Mouse (Mus musculus) spleen, embryonic (tissue): ENCODE results near the gene Tada1.

Source experiments
- CTCF ChIA-PET: fragments of 350-600 bp; sonication (Branson Sonifier 250); formaldehyde crosslinking; loops from one replicate; lab custom pipeline; 2022; lab: Charles Lee

Gene Tada1

DNA sequence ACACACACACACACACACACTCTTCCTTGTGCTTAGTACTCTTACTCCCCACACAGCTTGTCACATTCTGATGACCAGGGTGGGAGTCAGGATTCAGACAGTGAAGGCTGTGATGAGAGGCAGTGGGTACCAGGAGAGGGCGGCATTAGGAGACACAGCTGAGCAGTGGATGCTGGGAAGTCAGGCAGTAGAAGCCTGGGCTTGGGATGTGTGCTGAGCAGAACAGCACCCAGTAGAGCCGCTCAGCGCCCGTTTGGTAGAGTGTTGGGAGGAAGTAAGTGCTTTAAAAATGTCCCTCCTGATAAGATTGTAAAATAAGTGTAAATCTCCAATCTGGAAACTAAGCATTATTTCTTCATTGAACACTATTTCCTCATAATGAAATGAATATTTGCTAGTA is 3.7 kb downstream of the Tada1 start:
- CTCF ChIA-PET, result no interaction called here

DNA sequence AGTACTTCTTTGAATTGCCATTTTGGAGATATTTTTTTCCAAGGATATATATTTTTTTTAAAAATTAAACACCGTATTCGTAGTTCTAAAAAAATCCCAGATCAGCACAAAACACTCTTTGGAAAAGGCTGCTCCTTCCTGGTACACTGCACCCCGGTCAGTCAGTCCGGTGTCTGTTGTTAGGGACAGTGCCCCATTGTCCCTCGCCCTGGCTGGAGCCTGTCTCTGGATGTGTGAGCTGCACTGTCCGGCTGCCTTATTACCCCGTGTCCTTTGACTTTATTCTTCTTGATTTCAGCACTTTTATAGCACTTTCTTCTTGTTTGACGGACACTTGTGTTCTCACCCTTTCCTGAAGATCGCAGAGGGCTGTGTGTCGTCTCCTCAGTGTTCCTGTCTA is 5.7 kb downstream of the Tada1 start:
- CTCF ChIA-PET, result no interaction called here

DNA sequence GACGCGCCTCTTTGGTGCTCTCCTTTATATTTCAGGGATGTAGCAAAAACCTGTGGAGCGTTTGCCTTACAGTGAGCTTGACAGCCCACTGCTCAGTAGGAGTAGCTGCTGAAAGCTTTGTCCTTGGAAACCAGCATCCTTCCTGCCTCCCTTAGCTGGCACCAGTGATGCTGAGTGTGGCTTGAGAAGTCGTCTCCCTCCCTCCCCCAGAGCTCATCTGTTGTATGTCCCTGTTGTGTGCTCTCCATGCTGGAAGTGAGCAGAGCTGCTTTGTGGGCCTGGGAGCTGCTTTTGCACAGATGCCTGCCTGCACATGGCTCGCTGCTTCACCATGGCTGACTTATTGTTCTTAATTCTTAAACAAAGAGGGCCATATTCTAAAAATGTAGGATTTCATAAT is 6.5 kb downstream of the Tada1 start:
- CTCF ChIA-PET, result no interaction called here

DNA sequence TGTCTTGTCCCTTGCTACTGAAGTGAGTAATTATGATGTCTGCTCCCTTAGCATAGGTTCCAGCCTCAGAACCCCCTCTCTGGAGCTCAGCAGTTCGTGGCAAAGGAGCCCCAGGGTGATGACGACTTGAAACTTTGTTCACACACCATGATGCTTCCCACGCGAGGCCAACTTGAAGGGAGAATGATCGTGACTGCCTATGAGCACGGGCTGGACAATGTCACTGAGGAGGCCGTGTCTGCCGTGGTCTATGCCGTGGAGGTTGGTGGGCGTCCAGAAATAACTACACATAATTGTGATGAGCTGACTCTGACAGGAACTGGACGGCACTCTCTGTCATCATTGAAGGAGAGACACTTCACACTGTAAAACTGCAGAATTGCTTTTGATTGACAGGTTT is 9.6 kb downstream of the Tada1 start:
- CTCF ChIA-PET, result no interaction called here

DNA sequence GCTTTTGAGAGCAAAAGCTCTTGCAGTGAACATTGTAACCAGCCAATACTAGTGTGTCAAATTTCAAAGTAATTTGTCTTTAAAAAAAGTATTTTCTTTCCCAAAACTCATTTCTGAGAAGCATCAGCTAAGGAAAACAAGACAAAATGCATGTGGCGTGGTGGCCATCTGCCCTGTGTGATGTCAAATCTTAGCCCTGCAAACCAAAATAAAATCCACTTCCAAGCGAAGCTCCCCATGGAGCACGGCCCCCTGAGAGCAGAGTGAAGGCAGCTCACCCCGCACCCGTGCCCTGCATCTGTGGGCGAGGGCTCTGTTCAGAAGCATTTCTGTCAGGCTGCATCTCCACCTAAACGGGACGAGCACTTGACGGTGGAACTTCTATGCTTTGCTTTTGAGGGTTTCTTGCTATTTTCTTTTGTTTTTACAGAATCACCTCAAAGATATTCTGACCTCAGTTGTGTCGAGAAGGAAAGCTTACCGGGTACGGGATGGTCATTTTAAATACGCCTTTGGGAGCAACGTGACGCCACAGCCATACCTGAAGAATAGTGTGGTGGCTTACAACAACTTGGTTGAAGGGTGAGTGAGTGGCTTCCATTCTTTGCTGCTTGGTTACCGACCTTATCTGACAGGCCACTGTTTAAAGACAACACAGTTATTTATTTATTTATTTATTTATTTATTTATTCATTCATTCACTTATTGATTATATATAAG is 10.7 kb downstream of the Tada1 start:
- CTCF ChIA-PET, result no interaction called here

DNA sequence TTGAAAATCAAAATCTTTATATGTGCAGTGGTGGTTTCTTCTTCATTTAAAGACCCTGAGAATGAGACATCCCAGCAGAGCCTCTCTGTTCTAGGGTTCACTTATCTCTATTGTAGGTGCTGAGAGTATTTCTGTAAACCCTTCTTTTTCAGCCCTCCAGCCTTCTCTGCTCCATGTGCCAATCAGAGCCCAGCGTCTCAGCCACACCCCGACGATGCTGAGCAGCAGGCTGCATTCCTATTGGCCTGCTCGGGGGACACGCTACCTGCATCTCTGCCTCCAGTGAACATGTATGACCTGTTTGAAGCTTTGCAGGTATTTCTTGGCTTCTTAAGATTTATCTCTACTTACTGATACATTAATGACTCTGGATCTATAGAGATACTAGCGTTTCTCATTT is 12.8 kb downstream of the Tada1 start:
- CTCF ChIA-PET, result no interaction called here

DNA sequence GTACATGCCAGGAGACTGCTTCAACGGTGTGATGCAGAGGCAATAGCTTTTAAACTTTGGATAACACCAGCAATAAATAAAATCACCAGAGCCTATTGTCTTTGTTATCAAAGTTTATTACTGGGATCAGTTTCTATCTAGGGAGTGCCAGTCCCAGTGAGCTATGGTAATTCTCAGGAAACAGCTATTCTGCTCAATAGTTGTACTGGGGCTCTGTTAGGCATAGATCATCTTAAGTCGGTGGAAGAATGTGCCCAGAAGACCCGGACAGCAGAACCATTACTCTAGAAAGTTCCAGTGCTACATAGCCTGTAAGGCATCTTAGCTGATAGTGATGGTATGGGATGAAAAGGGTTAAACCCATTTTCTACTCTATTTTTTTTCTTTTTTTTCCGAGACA is 15.9 kb downstream of the Tada1 start:
- CTCF ChIA-PET, result no interaction called here

DNA sequence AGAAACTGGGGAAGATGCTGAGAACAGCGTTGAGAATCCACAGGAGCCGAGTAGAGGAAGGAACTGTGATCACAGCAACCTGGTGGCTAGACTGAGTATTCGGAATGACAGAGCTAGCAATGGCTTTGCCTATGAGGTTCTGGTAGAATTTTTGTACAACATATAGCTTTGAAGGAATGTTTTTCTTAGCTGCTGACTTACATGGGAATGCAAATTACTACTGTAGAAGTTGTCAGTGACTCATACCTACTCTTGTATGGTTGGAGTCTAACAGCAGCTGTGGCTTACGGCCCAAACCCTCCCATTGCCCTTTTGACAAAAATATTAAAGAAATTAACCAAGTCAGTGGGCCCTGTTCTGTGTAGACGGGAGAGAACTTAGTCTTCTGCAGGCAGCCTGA is 16.8 kb downstream of the Tada1 start:
- CTCF ChIA-PET, result no interaction called here

DNA sequence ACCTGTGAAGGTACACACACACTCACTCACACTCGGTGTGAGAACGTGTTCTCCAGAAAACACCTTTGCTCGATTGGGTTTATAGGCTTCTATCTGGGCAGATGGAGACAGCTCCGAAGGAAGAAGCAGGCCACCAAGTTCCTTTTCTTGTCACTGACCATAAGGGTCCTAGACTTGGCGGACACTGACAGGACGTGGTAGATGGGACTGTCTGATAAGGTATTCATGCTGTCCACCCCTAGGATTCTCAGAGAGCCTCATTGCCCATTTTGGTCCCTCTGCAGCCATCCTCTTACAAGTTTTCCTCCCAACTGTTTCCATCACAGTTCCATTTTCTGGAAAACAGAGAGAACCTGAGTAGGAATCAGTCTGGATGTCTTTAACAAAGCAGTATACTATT is 17.5 kb downstream of the Tada1 start:
- CTCF ChIA-PET, result no interaction called here

DNA sequence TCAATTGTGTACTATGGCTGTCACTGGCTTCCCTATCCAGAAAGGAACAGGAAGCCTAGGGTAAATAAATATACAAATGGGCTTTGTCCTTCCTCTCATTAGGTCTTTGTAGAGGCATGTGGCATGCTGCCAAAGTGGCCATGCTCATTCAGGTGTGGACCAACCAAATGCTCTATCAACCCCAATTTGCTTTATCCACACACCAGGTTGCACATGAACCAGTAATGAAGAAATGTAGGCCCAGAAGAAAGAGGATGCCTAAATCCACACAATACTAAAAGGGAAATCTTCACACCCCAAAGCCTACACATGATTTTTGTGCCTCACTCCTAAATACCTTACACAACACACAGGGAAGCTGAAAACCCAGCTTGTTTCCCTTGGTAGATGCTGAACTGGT is 22.6 kb downstream of the Tada1 start:
- CTCF ChIA-PET, result no interaction called here

DNA sequence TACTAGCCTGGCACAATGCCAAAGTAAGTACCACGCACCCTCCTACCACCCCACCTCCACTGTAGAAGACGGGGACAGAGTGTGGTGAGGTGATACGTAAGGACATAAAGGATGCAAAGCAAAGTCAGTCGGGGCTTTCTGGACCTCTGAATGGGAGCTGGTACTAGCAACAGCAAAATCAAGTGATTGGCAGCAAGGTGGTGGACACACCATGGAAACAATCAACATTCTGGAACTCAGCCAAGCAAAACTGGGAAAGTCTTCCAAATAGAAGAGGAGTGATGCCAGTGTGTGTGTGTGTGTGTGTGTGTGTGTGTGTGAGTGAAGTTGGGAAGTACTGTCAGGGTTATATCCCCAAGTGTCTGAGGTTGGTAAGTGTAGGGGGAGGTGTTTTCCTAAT is 23.1 kb downstream of the Tada1 start:
- CTCF ChIA-PET, result no interaction called here

DNA sequence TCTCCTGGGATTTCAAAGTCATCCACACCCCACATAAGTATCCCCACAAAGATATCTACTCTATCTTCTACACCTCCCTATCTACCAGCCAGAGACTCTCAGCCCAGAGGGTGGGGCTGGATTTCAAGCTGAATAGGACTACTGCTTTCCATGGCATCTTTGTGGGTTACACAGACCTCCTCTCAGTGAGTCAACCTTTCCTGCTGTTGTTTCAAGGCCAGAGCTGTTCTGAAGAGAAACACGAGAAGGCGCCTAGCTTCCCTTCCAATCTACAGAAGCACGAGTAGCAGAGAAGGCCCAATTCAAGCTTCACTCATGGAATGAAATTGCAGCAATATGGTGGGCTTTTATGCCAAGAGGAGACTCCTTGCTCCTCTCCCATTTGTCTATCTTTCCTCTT is 24.9 kb downstream of the Tada1 start:
- CTCF ChIA-PET, result no interaction called here

DNA sequence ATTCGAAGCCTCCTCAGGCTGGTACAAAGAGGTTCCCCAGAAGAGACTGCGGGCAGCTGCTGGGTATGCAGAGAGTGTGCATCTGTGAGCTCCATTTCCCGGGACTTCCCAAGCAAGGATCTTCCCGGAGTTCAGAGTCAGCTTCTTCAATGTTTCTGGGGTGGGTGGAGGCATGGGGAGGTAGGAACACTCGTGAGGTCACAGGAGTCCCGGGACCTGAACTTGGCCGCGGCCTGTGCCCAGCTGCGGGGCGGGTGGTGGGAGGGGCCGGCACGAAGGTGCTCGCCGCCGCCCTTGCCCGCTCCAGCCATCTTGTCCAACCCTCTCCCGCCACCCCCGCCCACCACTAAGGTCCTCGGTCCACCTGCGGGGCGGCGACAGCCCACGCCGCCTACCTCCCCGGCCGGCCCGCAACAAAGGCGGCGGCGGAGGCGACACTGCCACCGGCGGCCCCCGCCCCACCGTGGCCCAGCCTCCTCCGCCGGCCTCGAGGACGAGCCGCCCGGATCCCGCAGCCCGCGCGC is 30.3 kb downstream of the Tada1 start:
- CTCF ChIA-PET, result no interaction called here

DNA sequence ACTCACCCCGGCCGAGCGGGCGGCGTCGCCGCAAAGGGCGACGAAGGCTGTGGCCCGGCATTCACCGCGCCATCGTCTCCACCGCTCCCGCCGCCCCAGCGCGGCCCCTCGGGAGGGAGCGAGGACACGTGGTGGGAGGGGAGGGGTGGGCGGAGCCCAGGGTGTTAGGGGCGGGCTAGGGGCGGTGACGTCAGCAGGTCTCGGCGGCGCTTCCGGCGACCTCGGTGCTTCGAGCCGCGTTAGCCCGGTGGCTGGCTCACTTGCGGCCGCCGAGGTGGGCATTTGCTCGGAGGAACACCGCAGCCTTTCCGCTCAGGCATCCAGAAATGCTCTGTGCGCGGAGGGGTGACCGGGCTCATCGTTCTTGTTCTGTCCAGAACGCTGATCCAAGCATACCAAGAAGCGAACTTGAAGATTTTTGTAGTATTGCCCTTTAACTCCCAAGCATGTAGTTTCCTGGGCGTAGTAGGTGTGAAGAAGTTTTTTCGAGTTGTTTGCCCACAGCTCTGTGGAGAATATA is 30.9 kb downstream of the Tada1 start, which contains the start of gene Pogk:
Gene Pogk (minus strand): TSS at position 163 of the 520 bp plus-strand sequence.
- CTCF ChIA-PET, result interaction anchor here (0.7 kb wide), 1 partner anchor 30 kb away, joined by 12 read pairs; no protein-coding TSS in a partner anchor

DNA sequence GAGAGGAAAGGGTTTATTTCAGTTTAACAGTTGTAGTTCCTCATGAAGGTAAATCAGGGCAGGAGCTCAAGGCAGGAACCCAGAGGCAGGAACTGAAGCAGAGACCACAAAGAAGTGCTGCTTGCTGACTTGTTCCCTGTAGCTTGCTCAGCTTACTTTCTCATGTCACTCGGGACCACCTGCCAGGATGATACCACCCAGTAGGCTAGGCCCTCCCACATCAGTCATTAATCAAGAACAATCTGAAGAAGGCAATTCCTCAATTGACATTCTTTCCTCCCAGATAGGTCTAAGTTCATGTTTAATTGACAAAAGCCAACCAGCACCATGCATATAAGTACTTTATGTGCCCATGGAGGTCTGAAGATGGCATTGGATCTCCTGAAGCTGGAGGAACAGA is 32.6 kb downstream of the Tada1 start:
- CTCF ChIA-PET, result no interaction called here

DNA sequence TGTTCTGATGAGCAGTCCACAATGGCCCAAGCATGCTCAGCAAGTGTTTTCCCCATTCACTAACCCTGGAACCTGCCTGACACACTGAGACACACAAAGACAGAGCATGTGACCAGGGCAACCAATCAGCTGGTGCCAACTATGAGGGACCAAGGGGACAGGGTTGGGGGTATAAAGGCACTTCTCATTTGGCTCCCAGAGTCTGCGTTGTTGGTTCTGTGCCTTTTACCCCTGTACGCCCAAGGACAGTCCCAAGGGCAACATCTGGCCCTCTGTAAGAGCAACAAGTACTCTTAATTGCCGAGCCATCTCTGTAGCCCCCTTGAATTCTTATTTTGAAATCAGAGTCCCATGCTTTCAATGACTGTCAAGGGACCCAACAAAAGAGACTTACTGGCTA is 33.4 kb downstream of the Tada1 start:
- CTCF ChIA-PET, result no interaction called here

DNA sequence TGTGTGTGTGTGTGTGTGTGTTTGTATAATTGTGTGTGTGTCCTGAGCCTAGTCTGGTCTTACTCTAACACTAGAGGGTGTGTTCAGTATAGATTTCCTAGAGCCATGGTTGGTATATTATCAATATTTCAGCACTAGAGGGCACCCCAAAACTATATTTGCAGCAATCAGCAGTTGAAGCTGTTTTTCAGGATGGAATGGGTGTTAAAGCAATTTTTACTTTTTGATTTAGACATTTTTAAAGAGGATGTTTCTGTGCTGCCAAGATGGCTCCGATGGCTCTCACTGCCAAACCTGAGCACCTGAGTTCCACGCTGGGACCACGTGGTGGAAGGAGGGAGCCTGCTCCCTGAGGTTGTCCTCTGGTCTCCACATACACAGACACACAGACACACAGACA is 50.2 kb downstream of the Tada1 start:
- CTCF ChIA-PET, result no interaction called here

DNA sequence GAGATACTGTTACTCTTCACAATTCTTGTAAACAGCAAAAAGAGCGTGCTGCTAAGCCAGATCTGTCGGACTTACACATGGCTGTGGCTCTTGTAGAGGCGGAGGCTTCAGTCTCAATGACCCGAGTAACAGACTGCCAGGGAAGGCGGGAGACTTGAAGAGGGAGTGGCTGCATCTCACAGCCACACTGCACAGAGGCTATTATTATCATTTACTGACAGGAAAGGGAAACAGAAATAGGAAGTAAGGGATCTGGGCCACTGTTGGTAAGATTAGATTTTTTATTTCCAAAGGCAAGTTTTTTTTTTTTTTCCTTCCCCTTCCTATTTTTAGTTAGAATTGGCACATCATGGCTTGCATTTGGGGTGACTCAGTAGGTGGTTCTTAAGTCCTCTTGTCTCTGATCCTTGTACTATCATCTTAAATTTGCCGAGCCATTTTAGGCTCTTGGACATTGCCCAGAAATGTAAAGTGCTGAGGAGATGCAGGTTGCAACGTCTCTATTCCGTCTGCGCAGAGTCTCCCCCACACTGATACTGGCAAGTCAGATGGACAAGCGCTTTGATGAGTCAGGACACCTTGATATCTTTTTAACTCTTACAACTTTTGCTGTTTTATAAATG is 51.0 kb downstream of the Tada1 start:
- CTCF ChIA-PET, result no interaction called here

DNA sequence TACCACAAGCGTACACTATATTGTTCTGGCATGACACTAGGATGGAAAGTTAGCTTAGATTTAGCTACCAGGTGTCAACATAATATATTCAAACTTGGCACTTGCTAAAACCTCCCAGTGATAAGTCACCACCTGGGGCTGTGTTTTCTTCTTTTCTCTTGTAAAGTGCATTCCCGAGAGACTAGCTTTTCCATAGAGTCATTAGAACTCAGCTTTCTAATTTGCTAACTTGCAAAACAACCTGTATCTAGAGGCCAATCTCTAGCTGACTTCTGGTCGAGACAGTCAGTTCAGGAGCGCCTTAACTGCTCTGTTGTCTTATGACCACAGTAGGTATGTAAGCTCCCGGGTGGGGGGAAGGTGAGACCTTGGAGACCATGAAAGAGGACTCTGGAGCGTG is 60.5 kb downstream of the Tada1 start:
- CTCF ChIA-PET, result no interaction called here

DNA sequence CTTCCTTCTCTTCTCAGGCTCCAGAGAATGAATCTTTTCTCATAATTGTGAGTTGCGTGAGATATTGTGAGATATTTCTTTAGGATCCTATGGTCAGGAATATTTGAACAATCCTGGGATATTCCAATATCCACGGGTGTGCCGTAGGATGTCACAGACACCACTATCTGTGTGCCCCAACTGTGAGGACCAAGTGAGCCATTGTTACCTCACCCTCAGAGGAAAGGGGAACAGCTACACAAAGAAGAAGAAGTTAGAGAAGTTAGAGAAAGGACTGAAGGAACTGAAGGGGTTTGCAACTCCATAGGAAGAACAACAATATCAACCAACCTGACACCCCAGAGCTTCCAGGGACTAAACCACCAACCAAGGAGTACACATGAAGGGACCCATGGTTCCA is 63.1 kb downstream of the Tada1 start:
- CTCF ChIA-PET, result interaction anchor here (0.6 kb wide), 1 partner anchor 689 kb away, joined by 3 read pairs; no protein-coding TSS in a partner anchor
